Mouse (Mus musculus): ENCODE measurements around the gene Tomm22.

- TF ChIP-seq CTCF (IDR thresholded peaks at IDR 0.05) = no peak
- no peak for TF ChIP-seq EP300 (IDR thresholded peaks at IDR 0.05)
Observed at GRCm38 (mm10) chr15:79697011-79697410, 26.4 kb downstream of the Tomm22 start.
